Mouse (Mus musculus) E14TG2a.4 (cell line): Measurements from ENCODE around the gene Zfyve28.

Experiments
- H3K27me3 ChIP-seq: 2 replicates; pipeline ENCODE4 v1.6.1; 2014; ENCODE audit warnings: low read length, control low read depth; ENCODE audit not compliant: insufficient read depth
- H3K36me3 ChIP-seq: 2 replicates; pipeline ENCODE4 v1.6.1; 2014; ENCODE audit warnings: low read length, control low read depth; ENCODE audit not compliant: insufficient read depth
- H3K4me1 ChIP-seq: replicated peaks from 2 replicates; pipeline ENCODE4 v1.6.1; 2014; ENCODE audit warnings: low read depth, low read length, control low read depth
- H3K4me3 ChIP-seq: replicated peaks from 2 replicates; pipeline ENCODE4 v1.5.1; 2014; ENCODE audit warnings: mild to moderate bottlenecking, low read length
- H3K9me3 ChIP-seq: 2 replicates; pipeline ENCODE4 v1.6.1; 2014; ENCODE audit warnings: low read length, control low read depth
- CTCF ChIP-seq: conservative IDR thresholded peaks from 2 replicates; pipeline ENCODE4 v1.5.1; 2014; ENCODE audit warnings: low read length
- NANOG ChIP-seq: IDR thresholded peaks from 2 replicates; pipeline ENCODE4 v1.6.1; 2014; ENCODE audit warnings: borderline replicate concordance, low read length, mixed read lengths
- POU5F1 ChIP-seq: IDR thresholded peaks from 2 replicates; pipeline ENCODE4 v1.6.1; 2014; ENCODE audit warnings: low read length, borderline replicate concordance

Zfyve28 gene

DNA sequence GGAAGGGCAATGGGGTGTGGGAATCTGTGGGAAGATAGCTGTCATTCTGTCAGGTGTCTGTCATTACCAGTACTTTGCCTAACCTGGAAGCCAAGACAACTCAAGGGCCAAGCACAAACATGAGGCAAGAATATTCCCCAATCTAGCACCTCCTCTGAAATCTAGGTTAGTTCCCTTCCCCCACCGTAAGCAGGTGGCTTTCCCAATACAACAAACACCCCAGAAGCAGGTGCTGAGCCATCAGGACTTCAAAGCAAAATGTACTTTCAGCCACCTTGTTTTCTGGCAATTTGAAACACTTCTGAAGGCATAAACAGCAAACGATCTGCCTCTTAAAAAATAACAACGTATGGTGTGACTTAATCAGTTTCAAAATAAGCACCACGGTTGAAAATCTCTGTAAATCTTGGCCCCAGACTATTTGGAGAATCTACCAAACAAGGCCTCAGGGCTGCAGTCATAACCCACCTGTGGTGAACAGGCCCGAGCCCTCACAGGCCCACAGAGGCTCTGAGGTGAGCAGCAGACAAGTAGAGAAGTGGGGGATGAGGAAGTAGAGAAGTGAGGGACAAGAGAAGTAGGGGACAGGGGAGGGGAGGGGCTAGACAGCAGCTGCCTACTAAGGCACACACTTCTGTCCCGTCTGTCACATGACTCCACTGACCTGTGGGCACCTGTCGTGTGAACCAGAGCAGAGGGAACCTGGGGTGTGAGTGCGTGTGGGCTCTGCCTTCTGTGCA, 55.6 kb downstream of the Zfyve28 start:
- TF ChIP-seq POU5F1 (no peak), CTCF (no peak), NANOG (no peak)

DNA sequence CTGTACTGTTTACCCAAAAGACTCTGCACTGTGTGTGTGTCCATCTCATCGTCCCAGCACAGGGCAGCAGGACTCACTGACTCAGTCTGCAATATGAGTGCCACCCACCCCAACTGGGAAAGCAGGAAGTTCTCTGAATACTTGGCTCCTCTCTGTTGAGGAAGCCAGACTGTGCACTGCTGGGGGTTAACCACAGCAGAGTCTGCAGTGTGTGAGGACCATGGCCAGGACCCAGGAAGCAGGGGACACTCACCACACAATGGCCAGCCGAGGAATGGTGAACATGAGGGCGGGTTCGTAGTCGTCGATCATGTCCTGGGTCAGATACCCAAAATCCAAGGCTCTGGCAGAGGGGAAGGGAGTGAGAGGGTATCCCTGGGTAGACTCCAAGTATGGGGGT, 56.3 kb downstream of the Zfyve28 start:
- Histone ChIP-seq H3K9me3 (no peaks in the 10 kb centered on the region), H3K27me3 (no peaks in the 10 kb centered on the region), H3K36me3 (peaks cover 66% of the 10 kb centered on the region), H3K4me3 (no peak overlapping the region), H3K4me1 (no peaks in the 10 kb centered on the region)
- TF ChIP-seq POU5F1 (no peak), CTCF (no peak), NANOG (no peak)

More for the DNA sequence above, 55.6 kb downstream of the Zfyve28 start:
- H3K4me1 ChIP-seq = no peaks in the 10 kb centered on the region
- H3K4me3 ChIP-seq = no peak overlapping the region
- no peaks in the 10 kb centered on the region for H3K27me3 ChIP-seq
- no peaks in the 10 kb centered on the region for H3K9me3 ChIP-seq
- H3K36me3 ChIP-seq = peaks cover 66% of the 10 kb centered on the region

DNA sequence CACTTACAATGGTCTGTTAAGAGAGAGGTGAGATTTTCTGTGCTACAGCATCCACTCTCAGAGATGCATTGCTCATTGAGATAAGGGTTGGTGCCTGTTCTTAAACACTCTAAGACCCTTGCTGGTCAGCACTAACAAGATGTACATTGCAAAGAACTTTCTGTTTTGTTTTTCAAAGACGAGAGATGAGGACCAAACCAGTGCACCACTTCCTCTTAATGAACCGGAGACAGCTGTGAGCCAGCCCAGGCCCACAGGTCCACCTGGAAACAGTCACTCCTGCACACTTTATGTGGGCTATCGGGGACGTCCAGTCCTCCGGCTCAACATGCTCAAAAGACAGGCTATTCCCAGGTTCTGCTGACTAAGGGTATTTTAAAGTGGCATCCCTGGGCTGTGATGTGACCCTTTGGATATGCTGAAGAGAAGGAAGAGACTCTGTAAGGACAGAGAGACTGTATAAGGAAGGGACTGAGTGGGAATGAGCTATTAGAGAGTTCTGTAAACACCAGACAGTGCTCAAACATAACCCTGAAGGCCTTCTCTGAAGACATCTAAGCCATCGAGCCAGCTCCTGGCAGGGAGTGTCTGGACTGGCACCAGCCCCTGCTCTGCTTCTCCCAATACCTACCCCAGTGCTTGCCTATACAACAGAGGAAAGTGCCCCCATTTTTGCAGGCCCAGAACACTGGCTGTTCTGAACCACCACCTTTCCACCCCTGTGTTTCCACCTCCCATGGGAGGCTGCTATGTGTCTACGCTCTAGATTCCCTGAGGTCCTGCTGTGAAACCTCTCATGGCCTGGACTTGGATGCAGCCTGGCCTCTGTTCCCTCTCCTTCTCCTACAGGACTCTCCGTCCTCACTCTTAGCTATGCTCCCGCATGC, 57.4 kb downstream of the Zfyve28 start:
- Histone ChIP-seq H3K27me3 (no peaks in the 10 kb centered on the region), H3K36me3 (peaks cover 73% of the 10 kb centered on the region), H3K9me3 (no peaks in the 10 kb centered on the region), H3K4me1 (no peaks in the 10 kb centered on the region), H3K4me3 (no peak overlapping the region)
- no peak for TF ChIP-seq POU5F1
- no peak for TF ChIP-seq NANOG
- no peak for TF ChIP-seq CTCF

DNA sequence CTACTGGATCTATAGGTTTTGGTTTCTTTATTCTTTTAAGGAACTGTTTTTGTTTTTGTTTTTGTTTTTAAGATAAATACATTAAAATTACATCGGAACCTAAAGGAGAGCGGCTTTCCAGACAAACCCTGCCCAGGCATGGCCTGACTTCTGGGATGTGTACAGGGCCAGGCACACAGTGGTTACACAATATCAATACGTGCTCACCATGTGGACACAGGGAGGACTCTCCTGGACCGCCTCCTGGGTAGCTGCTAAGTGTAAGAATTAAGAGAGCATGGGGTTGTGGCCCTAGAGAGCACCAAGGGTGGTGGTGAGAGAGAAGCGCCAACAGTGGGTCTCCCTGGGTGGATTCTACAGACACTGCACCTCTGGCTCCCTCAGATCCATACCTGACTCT, 58.7 kb downstream of the Zfyve28 start:
- no peaks in the 10 kb centered on the region for H3K9me3 ChIP-seq
- H3K4me1 ChIP-seq = no peaks in the 10 kb centered on the region

DNA sequence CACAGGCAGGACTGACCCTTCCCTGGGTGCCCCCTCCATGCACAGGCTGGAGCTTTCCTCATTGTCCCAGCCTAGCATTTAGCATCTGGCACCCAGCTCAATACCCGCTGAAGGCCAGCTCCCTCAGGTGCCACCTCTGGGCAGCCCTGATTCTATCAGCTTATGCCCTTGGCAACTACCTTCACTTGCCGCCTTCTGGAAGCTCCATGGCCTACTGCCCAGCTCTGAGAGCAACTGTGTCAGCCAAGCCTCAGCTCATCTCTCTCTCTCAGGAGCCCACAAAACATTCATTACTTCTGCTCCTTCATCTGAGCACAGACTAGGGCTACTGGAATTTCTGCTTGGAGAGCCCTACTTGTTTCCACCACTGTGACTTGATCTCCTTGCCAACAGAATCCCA, 62.7 kb downstream of the Zfyve28 start:
- H3K4me3 ChIP-seq = no peak overlapping the region
- no peaks in the 10 kb centered on the region for H3K4me1 ChIP-seq
- peaks cover 42% of the 10 kb centered on the region for H3K36me3 ChIP-seq
- no peak for TF ChIP-seq POU5F1
- no peak for TF ChIP-seq CTCF
- no peak for TF ChIP-seq NANOG
- no peaks in the 10 kb centered on the region for H3K27me3 ChIP-seq
- no peaks in the 10 kb centered on the region for H3K9me3 ChIP-seq

More for the DNA sequence above, 58.7 kb downstream of the Zfyve28 start:
- Histone ChIP-seq H3K27me3 (no peaks in the 10 kb centered on the region), H3K36me3 (peaks cover 72% of the 10 kb centered on the region), H3K4me3 (no peak overlapping the region)
- no peak for TF ChIP-seq NANOG
- no peak for TF ChIP-seq POU5F1
- no peak for TF ChIP-seq CTCF

DNA sequence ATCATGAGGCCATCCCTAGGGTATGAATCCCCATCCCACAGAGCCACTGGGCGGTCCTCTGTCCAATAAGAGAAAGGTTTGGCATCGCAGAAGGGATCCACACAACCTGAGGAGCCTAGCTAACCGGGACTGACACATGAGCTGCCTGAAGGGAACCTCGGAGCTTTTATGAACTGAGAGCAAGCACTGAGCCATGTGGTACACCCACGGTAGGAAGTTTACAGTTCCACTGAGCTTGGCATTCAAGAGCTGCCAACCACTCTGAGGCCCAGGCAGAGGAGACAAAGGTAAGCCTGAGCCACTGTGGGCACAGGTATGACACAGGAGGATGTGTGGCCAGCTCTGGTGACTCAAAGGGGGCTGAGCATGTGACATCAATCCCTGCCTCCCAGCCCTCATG, 63.7 kb downstream of the Zfyve28 start:
- Histone ChIP-seq H3K27me3 (no peaks in the 10 kb centered on the region), H3K9me3 (no peaks in the 10 kb centered on the region), H3K4me3 (no peak overlapping the region), H3K36me3 (peaks cover 35% of the 10 kb centered on the region), H3K4me1 (no peaks in the 10 kb centered on the region)
- TF ChIP-seq POU5F1 (no peak), CTCF (no peak), NANOG (no peak)

DNA sequence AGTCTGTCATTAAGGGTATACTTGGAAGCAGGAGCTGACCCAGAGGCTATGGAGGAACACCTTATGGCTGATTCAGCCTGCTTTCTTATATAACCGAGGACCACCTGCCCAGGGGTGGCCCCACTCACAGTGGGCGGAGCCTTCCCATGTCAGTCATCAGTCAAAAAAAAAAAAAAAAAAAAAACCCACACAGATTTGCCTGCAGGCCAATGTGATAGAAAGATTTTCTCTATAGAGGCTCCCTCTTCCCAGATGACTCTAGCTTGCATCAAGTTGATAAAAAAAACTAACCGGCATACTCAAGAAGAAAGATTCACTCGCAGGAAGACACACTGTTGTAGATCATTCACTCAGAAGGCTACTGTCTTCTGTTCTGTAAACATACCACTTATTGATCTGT, 68.2 kb downstream of the Zfyve28 start:
- Histone ChIP-seq H3K36me3 (peaks cover 39% of the 10 kb centered on the region), H3K4me3 (no peak overlapping the region), H3K4me1 (no peaks in the 10 kb centered on the region), H3K27me3 (no peaks in the 10 kb centered on the region), H3K9me3 (no peaks in the 10 kb centered on the region)
- TF ChIP-seq NANOG (no peak), POU5F1 (no peak), CTCF (no peak)

DNA sequence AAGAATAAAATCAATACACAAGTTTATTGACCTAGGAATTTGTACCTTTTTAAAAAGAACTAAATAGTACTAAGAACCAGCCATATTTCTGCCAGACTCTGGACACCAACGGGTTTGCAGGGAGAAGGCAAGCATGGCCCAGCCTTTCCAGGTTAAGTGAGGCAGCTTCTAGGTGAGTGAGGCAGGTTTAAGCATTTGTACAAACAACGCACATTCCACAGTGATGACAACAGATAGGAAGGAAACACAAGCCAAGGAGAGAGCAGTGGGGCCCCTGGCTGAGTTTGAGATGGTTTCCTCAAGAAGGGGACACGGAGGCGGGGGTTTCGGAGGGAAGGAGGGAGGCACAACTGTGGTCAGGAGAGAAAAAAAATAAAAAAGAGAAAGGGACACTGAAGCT, 69.6 kb downstream of the Zfyve28 start:
- Histone ChIP-seq H3K9me3 (no peaks in the 10 kb centered on the region), H3K27me3 (no peaks in the 10 kb centered on the region), H3K36me3 (peaks cover 30% of the 10 kb centered on the region), H3K4me1 (no peaks in the 10 kb centered on the region), H3K4me3 (no peak overlapping the region)
- TF ChIP-seq POU5F1 = no peak
- TF ChIP-seq CTCF = no peak
- TF ChIP-seq NANOG = no peak

DNA sequence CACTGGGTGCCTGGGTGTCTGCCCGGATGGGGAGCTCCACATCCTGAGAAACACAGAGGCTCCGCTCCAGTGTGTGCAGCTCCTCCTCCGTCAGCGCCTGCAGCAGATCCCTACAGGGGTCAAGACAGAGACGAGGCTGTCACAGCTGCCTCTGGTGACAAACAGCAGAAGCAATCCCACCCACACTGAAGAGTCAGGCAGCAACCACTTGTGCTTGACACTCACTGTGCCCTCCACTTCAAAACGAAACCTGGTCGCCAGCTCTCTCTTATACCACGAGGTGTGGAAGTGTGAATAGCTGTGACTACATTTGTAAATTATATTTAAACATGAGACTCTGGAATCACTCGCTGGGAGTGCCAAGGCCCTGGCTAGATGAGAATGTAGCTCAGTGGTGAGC, 70.5 kb downstream of the Zfyve28 start:
- no peak for TF ChIP-seq POU5F1
- TF ChIP-seq CTCF = no peak

More for the DNA sequence above, 70.5 kb downstream of the Zfyve28 start:
- Histone ChIP-seq H3K27me3 (no peaks in the 10 kb centered on the region), H3K36me3 (peaks cover 32% of the 10 kb centered on the region), H3K4me3 (no peak overlapping the region), H3K4me1 (no peaks in the 10 kb centered on the region), H3K9me3 (no peaks in the 10 kb centered on the region)
